Mouse (Mus musculus) embryonic facial prominence, embryonic 13.5 days (tissue): ENCODE measurements around the gene Rnf216. TPM values are rescaled to one million over a fixed set of nuclear protein-coding genes. Genes with fewer than 3 reads are reported as not detected.

Source experiments
- ATAC-seq: fragments of 200-750 bp; cut with Nextera tagmentation; 2 replicates; pipeline ENCODE4 v1.8.0; 2017; ENCODE audit warnings: low read depth; ENCODE audit not compliant: insufficient number of reproducible peaks, insufficient read depth, low FRiP score, low TSS enrichment
- H3K27ac ChIP-seq: fragments of 300-500 bp; sonication (generic); 2 replicates; pipeline ENCODE4 v1.5.1; 2015; ENCODE audit warnings: moderate library complexity, mild to moderate bottlenecking, inconsistent platforms
- H3K27me3 ChIP-seq: fragments of 300-500 bp; sonication (generic); 2 replicates; pipeline ENCODE4 v1.6.1; 2015; ENCODE audit warnings: mild to moderate bottlenecking, inconsistent platforms
- H3K36me3 ChIP-seq: fragments of 300-500 bp; sonication (generic); 2 replicates; pipeline ENCODE4 v1.6.1; 2015; ENCODE audit warnings: mild to moderate bottlenecking, inconsistent platforms
- H3K4me1 ChIP-seq: fragments of 300-500 bp; sonication (generic); 2 replicates; pipeline ENCODE4 v1.6.1; 2015; ENCODE audit warnings: inconsistent platforms
- H3K4me2 ChIP-seq: fragments of 300-500 bp; sonication (generic); 2 replicates; pipeline ENCODE4 v1.6.1; 2015; ENCODE audit warnings: moderate library complexity, mild to moderate bottlenecking, inconsistent platforms
- H3K4me3 ChIP-seq: fragments of 300-500 bp; sonication (generic); 2 replicates; pipeline ENCODE4 v1.5.1; 2015; ENCODE audit warnings: mild to moderate bottlenecking, inconsistent platforms
- H3K9ac ChIP-seq: fragments of 300-500 bp; sonication (generic); 2 replicates; pipeline ENCODE4 v1.6.1; 2015; ENCODE audit warnings: mild to moderate bottlenecking, inconsistent platforms
- H3K9me3 ChIP-seq: fragments of 300-500 bp; sonication (generic); 2 replicates; pipeline ENCODE4 v1.6.1; 2016; ENCODE audit warnings: inconsistent platforms
- WGBS: fragments of 180-500 bp; shearing (Covaris S2); methylation state at CpG from one replicate; pipeline ENCODE4 v1.1.7; 2015; ENCODE audit warnings: mixed read lengths; 5-methylcytosine and 5-hydroxymethylcytosine counted together
- polyA plus RNA-seq: library from polyadenylated mRNA; unstranded; fragments of >200 nt; fragmentation: Nextera tagmentation; extraction: Ambion mirVana; gene quantifications from 2 replicates; pipeline ENCODE4 v1.2.1, GENCODE M21; 2015

Rnf216 gene
- polyA plus RNA-seq, 1 experiment from 2014 or later: 51.3 TPM

- H3K36me3 ChIP-seq: peaks cover 44% of the 10 kb centered on the region
These were observed 17.5 kb downstream of the Rnf216 start for GRCm38 (mm10) chr5:143095256-143095655.

GRCm38 (mm10) chr5:143092891-143093290 lies 19.9 kb downstream of the Rnf216 start:
- Histone ChIP-seq H3K4me2 (no peak overlapping the region), H3K27ac (no peak overlapping the region), H3K4me3 (no peak overlapping the region), H3K9me3 (no peaks in the 10 kb centered on the region), H3K9ac (no peak overlapping the region), H3K36me3 (peaks cover 64% of the 10 kb centered on the region), H3K27me3 (no peaks in the 10 kb centered on the region), H3K4me1 (0 out of 2 replicates have a peak, but pooled peaks cover 3% of the 10 kb centered on the region)
- ATAC-seq: no peak
- 49% methylated on average over 3 of the region's 3 CpGs for WGBS

More at GRCm38 (mm10) chr5:143095256-143095655, 17.5 kb downstream of the Rnf216 start:
- ATAC-seq: no peak
- Histone ChIP-seq H3K4me3 (no peak overlapping the region), H3K27me3 (no peaks in the 10 kb centered on the region), H3K4me1 (0 out of 2 replicates have a peak, but pooled peaks cover 3% of the 10 kb centered on the region), H3K9me3 (no peaks in the 10 kb centered on the region), H3K9ac (no peak overlapping the region), H3K4me2 (no peak overlapping the region), H3K27ac (no peak overlapping the region)
- WGBS: 89% methylated on average over 7 of the region's 7 CpGs

- H3K4me2 ChIP-seq: no peak overlapping the region
These were observed 27.9 kb downstream of the Rnf216 start for GRCm38 (mm10) chr5:143084898-143085297.

GRCm38 (mm10) chr5:143079806-143080205 lies 33.0 kb downstream of the Rnf216 start:
- ATAC-seq: no peak
- Histone ChIP-seq H3K4me3 (no peak overlapping the region), H3K27me3 (no peaks in the 10 kb centered on the region), H3K36me3 (peaks cover 90% of the 10 kb centered on the region), H3K4me1 (no peaks in the 10 kb centered on the region), H3K4me2 (no peak overlapping the region), H3K9me3 (no peaks in the 10 kb centered on the region), H3K9ac (no peak overlapping the region), H3K27ac (no peak overlapping the region)
- WGBS: 90% methylated on average over 1 of the region's 1 CpGs

More at GRCm38 (mm10) chr5:143084898-143085297, 27.9 kb downstream of the Rnf216 start:
- no peak overlapping the region for H3K27ac ChIP-seq
- no peaks in the 10 kb centered on the region for H3K27me3 ChIP-seq
- no peak for ATAC-seq
- H3K9ac ChIP-seq: no peak overlapping the region
- H3K9me3 ChIP-seq: no peaks in the 10 kb centered on the region
- H3K4me3 ChIP-seq: no peak overlapping the region
- no peaks in the 10 kb centered on the region for H3K4me1 ChIP-seq
- H3K36me3 ChIP-seq: peaks cover 85% of the 10 kb centered on the region
- WGBS: 73% methylated on average over 4 of the region's 4 CpGs

- H3K36me3 ChIP-seq: peaks cover 85% of the 10 kb centered on the region
- WGBS: 90% methylated on average over 3 of the region's 3 CpGs
These were observed 36.1 kb downstream of the Rnf216 start for GRCm38 (mm10) chr5:143076603-143077143.

GRCm38 (mm10) chr5:143075987-143076386 lies 36.8 kb downstream of the Rnf216 start:
- Histone ChIP-seq H3K27me3 (no peaks in the 10 kb centered on the region), H3K4me1 (no peaks in the 10 kb centered on the region), H3K4me3 (no peak overlapping the region), H3K27ac (no peak overlapping the region), H3K9me3 (no peaks in the 10 kb centered on the region), H3K4me2 (no peak overlapping the region), H3K9ac (no peak overlapping the region), H3K36me3 (peaks cover 81% of the 10 kb centered on the region)
- no peak for ATAC-seq
- 92% methylated on average over 2 of the region's 2 CpGs for WGBS

More at GRCm38 (mm10) chr5:143076603-143077143, 36.1 kb downstream of the Rnf216 start:
- Histone ChIP-seq H3K27me3 (no peaks in the 10 kb centered on the region), H3K9me3 (no peaks in the 10 kb centered on the region), H3K27ac (no peak overlapping the region), H3K4me2 (no peak overlapping the region), H3K9ac (no peak overlapping the region), H3K4me1 (no peaks in the 10 kb centered on the region), H3K4me3 (no peak overlapping the region)
- no peak for ATAC-seq

GRCm38 (mm10) chr5:143069048-143069447 lies 43.7 kb downstream of the Rnf216 start:
- 89% methylated on average over 2 of the region's 2 CpGs for WGBS
- ATAC-seq: no peak

GRCm38 (mm10) chr5:143068382-143068781 lies 44.4 kb downstream of the Rnf216 start:
- Histone ChIP-seq H3K4me1 (no peaks in the 10 kb centered on the region), H3K9ac (no peak overlapping the region), H3K36me3 (peaks cover 67% of the 10 kb centered on the region), H3K4me2 (no peak overlapping the region), H3K4me3 (no peak overlapping the region), H3K27ac (no peak overlapping the region), H3K27me3 (no peaks in the 10 kb centered on the region), H3K9me3 (no peaks in the 10 kb centered on the region)
- WGBS: 88% methylated on average over 3 of the region's 3 CpGs
- ATAC-seq: no peak

More at GRCm38 (mm10) chr5:143069048-143069447, 43.7 kb downstream of the Rnf216 start:
- no peaks in the 10 kb centered on the region for H3K9me3 ChIP-seq
- H3K4me1 ChIP-seq: no peaks in the 10 kb centered on the region
- no peak overlapping the region for H3K9ac ChIP-seq
- H3K4me2 ChIP-seq: no peak overlapping the region
- no peaks in the 10 kb centered on the region for H3K27me3 ChIP-seq
- peaks cover 67% of the 10 kb centered on the region for H3K36me3 ChIP-seq
- H3K4me3 ChIP-seq: no peak overlapping the region
- H3K27ac ChIP-seq: no peak overlapping the region

GRCm38 (mm10) chr5:143066551-143066958 lies 46.2 kb downstream of the Rnf216 start:
- Histone ChIP-seq H3K4me2 (no peak overlapping the region), H3K9me3 (no peaks in the 10 kb centered on the region), H3K4me3 (no peak overlapping the region), H3K27me3 (no peaks in the 10 kb centered on the region), H3K36me3 (peaks cover 74% of the 10 kb centered on the region), H3K4me1 (no peaks in the 10 kb centered on the region), H3K9ac (no peak overlapping the region), H3K27ac (no peak overlapping the region)
- ATAC-seq: no peak
- 21% methylated on average over 1 of the region's 1 CpGs for WGBS

GRCm38 (mm10) chr5:143066096-143066495 lies 46.7 kb downstream of the Rnf216 start:
- no peak for ATAC-seq
- H3K9ac ChIP-seq: no peak overlapping the region
- H3K4me3 ChIP-seq: no peak overlapping the region
- H3K36me3 ChIP-seq: peaks cover 78% of the 10 kb centered on the region
- H3K27ac ChIP-seq: no peak overlapping the region
- H3K4me1 ChIP-seq: no peaks in the 10 kb centered on the region
- H3K9me3 ChIP-seq: no peaks in the 10 kb centered on the region
- no peaks in the 10 kb centered on the region for H3K27me3 ChIP-seq
- WGBS: 83% methylated on average over 1 of the region's 1 CpGs
- H3K4me2 ChIP-seq: no peak overlapping the region

GRCm38 (mm10) chr5:143065230-143065629 lies 47.6 kb downstream of the Rnf216 start:
- no peaks in the 10 kb centered on the region for H3K27me3 ChIP-seq
- H3K27ac ChIP-seq: no peak overlapping the region
- H3K4me3 ChIP-seq: no peak overlapping the region
- H3K4me2 ChIP-seq: no peak overlapping the region
- H3K36me3 ChIP-seq: peaks cover 80% of the 10 kb centered on the region
- H3K9ac ChIP-seq: no peak overlapping the region
- no peaks in the 10 kb centered on the region for H3K4me1 ChIP-seq
- no peak for ATAC-seq
- WGBS: 86% methylated on average over 2 of the region's 2 CpGs
- H3K9me3 ChIP-seq: no peaks in the 10 kb centered on the region

GRCm38 (mm10) chr5:143062251-143062650 lies 50.5 kb downstream of the Rnf216 start:
- H3K4me2 ChIP-seq: no peak overlapping the region
- H3K4me3 ChIP-seq: no peak overlapping the region
- peaks cover 77% of the 10 kb centered on the region for H3K36me3 ChIP-seq
- no peak overlapping the region for H3K9ac ChIP-seq
- H3K27me3 ChIP-seq: no peaks in the 10 kb centered on the region
- H3K27ac ChIP-seq: no peak overlapping the region
- H3K4me1 ChIP-seq: peaks cover 23% of the 10 kb centered on the region
- no peaks in the 10 kb centered on the region for H3K9me3 ChIP-seq
- 86% methylated on average over 3 of the region's 3 CpGs for WGBS
- no peak for ATAC-seq
